Mouse (Mus musculus): ENCODE results near the gene Lrtm2. TPM values are rescaled to one million over a fixed set of nuclear protein-coding genes. Genes with fewer than 3 reads are reported as not detected.
A peak's percentile ranks its signal among the peaks of the same experiment; 100 is the strongest.
"Not testable (repeated sequence)": the region's sequence is repeated elsewhere in the genome, so short reads cannot be mapped to it uniquely, and the experiment has no call there.

The Lrtm2 gene
- polyA plus RNA-seq, 1 experiment = 38.5 TPM

GRCm38 (mm10) chr6:119363593-119363992 lies 33.0 kb upstream of the Lrtm2 start:
- Histone ChIP-seq H3K4me3 (replicated peaks; ENCODE audit: insufficient read depth, low read depth, low read length) (no peak overlapping the region), H3K27ac (ENCODE audit: insufficient read depth, low read length) (no peak overlapping the region), H3K4me1 (ENCODE audit: control insufficient read depth, insufficient read depth, low read length) (no peaks in the 10 kb centered on the region), H3K27me3 (ENCODE audit: control insufficient read depth, insufficient read depth, low read length) (no peaks in the 10 kb centered on the region; the same call in 1 of the 2 replicates)
- WGBS = 91% methylated on average over 5 of the region's 5 CpGs
- no peak for TF ChIP-seq POLR2A (IDR thresholded peaks at IDR 0.05; ENCODE audit: borderline replicate concordance, insufficient read depth, low read length)
- TF ChIP-seq CTCF (IDR thresholded peaks at IDR 0.05; ENCODE audit: borderline replicate concordance, insufficient read depth, low read depth, low read length) = no peak
- DNase-seq = no peak

GRCm38 (mm10) chr6:119360925-119361702 lies 30.5 kb upstream of the Lrtm2 start:
- WGBS = 93% methylated on average over 3 of the region's 3 CpGs
- DNase-seq = no peak
- H3K4me1 ChIP-seq (ENCODE audit: control insufficient read depth, insufficient read depth, low read length) = no peaks in the 10 kb centered on the region
- no peaks in the 10 kb centered on the region for H3K27me3 ChIP-seq (ENCODE audit: control insufficient read depth, insufficient read depth, low read length)
- no peak overlapping the region for H3K4me3 ChIP-seq (replicated peaks; ENCODE audit: insufficient read depth, low read depth, low read length)
- TF ChIP-seq POLR2A (IDR thresholded peaks at IDR 0.05; ENCODE audit: borderline replicate concordance, insufficient read depth, low read length) (no peak), CTCF (IDR thresholded peaks at IDR 0.05; ENCODE audit: borderline replicate concordance, insufficient read depth, low read depth, low read length) (no peak)
- no peak overlapping the region for H3K27ac ChIP-seq (ENCODE audit: insufficient read depth, low read length)

DNA sequence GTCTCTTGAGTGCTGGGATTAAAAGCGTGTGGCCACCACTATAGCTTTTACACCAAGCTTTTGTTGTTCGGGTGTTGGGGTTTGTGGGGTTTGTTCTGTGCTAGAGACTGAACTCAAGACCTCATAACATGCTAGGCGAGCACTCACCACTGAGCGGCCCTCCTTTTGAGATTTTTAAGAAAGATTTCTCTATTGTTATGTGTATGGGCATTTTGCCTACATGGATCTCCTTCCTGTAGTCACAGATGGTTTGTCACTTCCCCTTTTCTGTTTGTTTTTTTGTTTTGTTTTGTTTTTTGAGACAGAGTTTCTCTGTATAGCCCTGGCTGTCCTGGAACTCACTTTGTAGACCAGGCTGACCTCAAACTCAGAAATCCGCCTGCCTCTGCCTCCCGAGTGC lies 29.7 kb upstream of the Lrtm2 start:
- 88% methylated on average over 6 of the region's 6 CpGs for WGBS
- H3K27ac ChIP-seq (ENCODE audit: insufficient read depth, low read length); DNase-seq; H3K4me3 ChIP-seq (replicated peaks; ENCODE audit: insufficient read depth, low read depth, low read length); H3K27me3 ChIP-seq (ENCODE audit: control insufficient read depth, insufficient read depth, low read length); H3K4me1 ChIP-seq (ENCODE audit: control insufficient read depth, insufficient read depth, low read length): not testable (repeated sequence)

DNA sequence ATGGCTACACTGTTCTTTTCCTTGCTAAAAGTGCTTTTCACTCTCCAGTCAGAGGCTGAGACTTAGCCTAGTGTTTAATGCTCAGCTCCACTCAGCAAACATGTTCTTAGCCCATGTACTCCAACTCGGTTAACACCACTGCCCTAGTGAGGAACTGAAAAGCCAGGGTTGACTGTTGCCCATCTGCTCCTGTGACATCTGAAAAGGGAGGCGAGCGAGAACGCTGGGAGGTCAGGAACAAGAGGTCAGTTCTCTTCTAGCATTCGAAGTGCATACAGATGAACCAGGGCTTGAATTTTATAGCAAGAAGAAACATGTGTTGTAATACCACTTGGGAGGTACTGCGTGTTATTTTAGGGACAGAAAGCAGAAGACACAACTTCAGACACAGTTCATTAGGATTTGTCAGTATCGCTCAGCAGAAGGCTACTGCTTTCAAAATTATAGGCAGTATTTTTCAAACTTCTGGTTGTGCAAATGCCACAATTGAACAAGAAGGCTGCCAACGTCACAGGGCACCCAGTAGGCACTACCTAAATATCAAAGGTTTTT lies 27.5 kb upstream of the Lrtm2 start:
- no peaks in the 10 kb centered on the region for H3K4me1 ChIP-seq (ENCODE audit: control insufficient read depth, insufficient read depth, low read length)
- H3K27me3 ChIP-seq (ENCODE audit: control insufficient read depth, insufficient read depth, low read length) = no peaks in the 10 kb centered on the region
- WGBS = 85% methylated on average over 8 of the region's 8 CpGs
- H3K27ac ChIP-seq (ENCODE audit: insufficient read depth, low read length) = no peak overlapping the region
- no peak overlapping the region for H3K4me3 ChIP-seq (replicated peaks; ENCODE audit: insufficient read depth, low read depth, low read length)
- TF ChIP-seq POLR2A (IDR thresholded peaks at IDR 0.05; ENCODE audit: borderline replicate concordance, insufficient read depth, low read length) = no peak
- no peak for TF ChIP-seq CTCF (IDR thresholded peaks at IDR 0.05; ENCODE audit: borderline replicate concordance, insufficient read depth, low read depth, low read length)
- no peak for DNase-seq

- Histone ChIP-seq H3K27ac (ENCODE audit: insufficient read depth, low read length) (no peak overlapping the region), H3K27me3 (ENCODE audit: control insufficient read depth, insufficient read depth, low read length) (no peaks in the 10 kb centered on the region), H3K4me3 (replicated peaks; ENCODE audit: insufficient read depth, low read depth, low read length) (no peak overlapping the region), H3K4me1 (ENCODE audit: control insufficient read depth, insufficient read depth, low read length) (no peaks in the 10 kb centered on the region)
- no peak for TF ChIP-seq POLR2A (IDR thresholded peaks at IDR 0.05; ENCODE audit: borderline replicate concordance, insufficient read depth, low read length)
- no peak for TF ChIP-seq CTCF (IDR thresholded peaks at IDR 0.05; ENCODE audit: borderline replicate concordance, insufficient read depth, low read depth, low read length)
- WGBS = 82% methylated on average over 6 of the region's 6 CpGs
- DNase-seq = no peak
Measured at GRCm38 (mm10) chr6:119352501-119352900, 21.9 kb upstream of the Lrtm2 start.

DNA sequence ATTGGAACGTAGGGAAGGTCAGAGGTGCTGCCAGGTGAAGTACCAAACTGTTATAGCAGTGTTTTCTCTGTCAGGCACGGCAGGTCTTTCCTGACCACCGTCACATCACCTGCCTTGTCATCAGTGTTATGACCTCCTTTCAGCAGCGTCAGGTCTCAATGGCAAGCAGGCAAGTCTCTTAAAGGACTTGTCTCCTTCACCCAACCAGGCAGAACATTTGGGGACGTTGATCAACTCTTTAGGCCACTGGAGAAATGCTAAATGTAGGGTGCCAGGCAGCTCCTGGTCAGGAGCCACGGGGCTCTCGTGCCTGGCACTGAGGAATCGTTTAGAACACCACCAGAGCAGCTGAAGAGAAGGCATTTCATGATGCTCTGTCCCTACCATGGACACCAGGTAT lies 21.1 kb upstream of the Lrtm2 start:
- no peak overlapping the region for H3K4me3 ChIP-seq (replicated peaks; ENCODE audit: insufficient read depth, low read depth, low read length)
- peaks cover 3% of the 10 kb centered on the region; the same call in 1 of the 2 replicates for H3K4me1 ChIP-seq (ENCODE audit: control insufficient read depth, insufficient read depth, low read length)
- H3K27ac ChIP-seq (ENCODE audit: insufficient read depth, low read length) = no peak overlapping the region
- H3K27me3 ChIP-seq (ENCODE audit: control insufficient read depth, insufficient read depth, low read length) = no peaks in the 10 kb centered on the region
- 72% methylated on average over 8 of the region's 8 CpGs for WGBS
- no peak for DNase-seq
- TF ChIP-seq CTCF (IDR thresholded peaks at IDR 0.05; ENCODE audit: borderline replicate concordance, insufficient read depth, low read depth, low read length) (no peak), POLR2A (IDR thresholded peaks at IDR 0.05; ENCODE audit: borderline replicate concordance, insufficient read depth, low read length) (no peak)

DNA sequence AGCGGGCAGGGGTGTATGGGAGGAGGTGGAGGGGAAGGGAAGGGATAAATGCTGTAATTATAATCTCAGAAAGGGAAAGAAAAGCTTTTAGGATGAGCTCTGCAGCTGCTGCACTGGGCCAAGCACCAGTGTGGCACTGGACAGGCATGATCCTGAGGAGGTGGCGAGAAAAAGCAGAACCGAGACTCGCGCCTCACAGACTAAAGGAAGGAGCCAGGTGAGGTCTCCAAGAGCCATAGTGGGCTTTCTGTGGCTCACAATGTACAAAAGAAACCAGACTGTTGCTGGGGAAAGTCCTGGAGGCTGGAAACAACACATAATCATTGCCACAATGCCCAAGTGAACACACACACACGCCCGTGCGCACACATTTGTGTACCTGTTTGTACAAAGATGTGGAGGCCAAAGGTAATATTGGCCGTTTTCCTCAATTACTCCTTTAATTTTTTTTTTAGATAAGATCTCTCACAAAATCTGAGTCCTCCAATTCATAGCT lies 20.2 kb upstream of the Lrtm2 start:
- H3K27me3 ChIP-seq (ENCODE audit: control insufficient read depth, insufficient read depth, low read length) = no peaks in the 10 kb centered on the region
- no peak overlapping the region for H3K27ac ChIP-seq (ENCODE audit: insufficient read depth, low read length)
- no peak for TF ChIP-seq CTCF (IDR thresholded peaks at IDR 0.05; ENCODE audit: borderline replicate concordance, insufficient read depth, low read depth, low read length)
- no peak for TF ChIP-seq POLR2A (IDR thresholded peaks at IDR 0.05; ENCODE audit: borderline replicate concordance, insufficient read depth, low read length)
- WGBS = 91% methylated on average over 9 of the region's 9 CpGs
- no peak overlapping the region for H3K4me3 ChIP-seq (replicated peaks; ENCODE audit: insufficient read depth, low read depth, low read length)
- DNase-seq = no peak
- peaks cover 12% of the 10 kb centered on the region for H3K4me1 ChIP-seq (ENCODE audit: control insufficient read depth, insufficient read depth, low read length)

DNA sequence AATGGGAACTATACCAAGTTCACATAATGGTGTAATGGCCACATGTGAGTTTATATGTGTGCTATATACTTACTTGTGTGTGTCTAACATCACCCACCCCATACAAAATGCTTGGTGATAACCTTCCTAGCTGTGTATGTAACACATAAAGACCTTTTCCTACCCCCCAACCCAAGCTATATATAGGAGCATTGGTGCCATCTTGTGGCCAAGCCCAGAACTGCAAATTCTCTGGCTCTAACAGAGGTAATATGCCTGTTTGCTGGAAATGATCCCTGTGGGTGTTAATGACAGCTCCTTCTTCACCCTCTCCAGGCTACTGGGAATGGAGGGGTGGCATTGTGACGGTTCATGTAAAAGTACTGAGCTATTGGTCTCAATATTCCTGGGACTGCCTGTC lies 17.7 kb upstream of the Lrtm2 start:
- no peak overlapping the region for H3K27ac ChIP-seq (ENCODE audit: insufficient read depth, low read length)
- no peak for TF ChIP-seq POLR2A (IDR thresholded peaks at IDR 0.05; ENCODE audit: borderline replicate concordance, insufficient read depth, low read length)
- TF ChIP-seq CTCF (IDR thresholded peaks at IDR 0.05; ENCODE audit: borderline replicate concordance, insufficient read depth, low read depth, low read length) = peak; percentile 71
- H3K27me3 ChIP-seq (ENCODE audit: control insufficient read depth, insufficient read depth, low read length) = no peaks in the 10 kb centered on the region
- peak; percentile 66 to 84 for DNase-seq
- peaks cover 13% of the 10 kb centered on the region for H3K4me1 ChIP-seq (ENCODE audit: control insufficient read depth, insufficient read depth, low read length)
- 0% methylated on average over 1 of the region's 1 CpGs for WGBS
- H3K4me3 ChIP-seq (replicated peaks; ENCODE audit: insufficient read depth, low read depth, low read length) = no peak overlapping the region
